Mouse (Mus musculus) embryonic fibroblast, embryonic 13.5 days (primary cell): ENCODE results near the gene Spata1.

Source experiments
- CTCF ChIP-seq: IDR thresholded peaks from 2 replicates; pipeline ENCODE4 v1.5.1; 2011; ENCODE audit warnings: mild to moderate bottlenecking, control low read depth, low read length, moderate library complexity, borderline replicate concordance; ENCODE audit not compliant: insufficient read depth
- POLR2A ChIP-seq: IDR thresholded peaks from 2 replicates; pipeline ENCODE4 v1.6.1; 2011; ENCODE audit warnings: low read depth, mild to moderate bottlenecking, control low read depth, low read length, moderate library complexity

- TF ChIP-seq POLR2A = no peak
- TF ChIP-seq CTCF = no peak
These were observed 79.5 kb downstream of the Spata1 start for GRCm38 (mm10) chr3:146419992-146420537.
